Mouse (Mus musculus) embryo, embryonic 11.5 days (tissue): Measurements from ENCODE around the gene Nop56.

Source experiments
- DNase-seq: peaks from one replicate; pipeline ENCODE4 v3.0.0-alpha.2; 2012; ENCODE audit warnings: low read depth, low spot score

Nop56 gene

DNA sequence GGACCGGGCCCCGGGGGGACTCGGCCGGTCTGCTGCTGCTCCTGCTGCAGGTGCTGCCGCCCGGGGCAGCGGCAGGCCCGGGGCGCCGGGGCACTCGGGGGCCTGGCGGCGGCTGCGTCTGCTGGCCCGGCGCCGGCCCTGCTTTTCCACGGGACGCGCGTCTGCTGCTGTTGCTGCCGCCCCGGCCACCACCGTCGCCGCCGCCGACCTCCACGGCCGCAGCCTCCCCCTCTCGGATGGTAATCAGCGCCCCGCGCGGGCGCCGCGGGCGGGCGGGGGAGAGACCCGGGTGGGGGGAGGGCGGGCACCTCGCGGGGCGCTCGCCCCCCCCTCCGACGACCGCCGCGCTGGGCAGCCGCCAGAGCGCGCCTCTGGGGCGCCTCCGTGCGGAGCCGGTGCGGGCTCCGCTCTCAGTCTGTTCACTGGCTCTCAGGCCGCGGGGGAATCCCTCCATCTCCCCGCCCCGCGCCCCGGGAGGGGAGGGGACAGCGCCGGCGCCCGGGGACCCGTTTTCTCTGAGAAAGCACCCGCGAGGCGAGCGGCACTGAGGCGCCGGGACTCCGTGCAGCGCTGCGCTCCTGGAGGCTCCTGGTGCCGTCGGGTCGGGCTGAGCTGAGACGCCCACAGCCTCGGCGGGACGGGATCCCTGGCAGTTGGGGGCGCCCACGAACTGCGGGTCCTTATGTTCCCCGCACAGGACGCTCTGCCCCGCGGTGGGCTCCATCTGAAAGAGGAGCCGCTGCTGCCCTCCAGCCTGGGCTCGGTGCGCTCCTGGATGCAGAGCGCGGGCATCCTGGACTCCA lies 21.3 kb downstream of the Nop56 start:
- peak; percentile 35 for DNase-seq

GRCm38 (mm10) chr2:130296134-130296745 lies 22.0 kb downstream of the Nop56 start:
- DNase-seq, result no peak

DNA sequence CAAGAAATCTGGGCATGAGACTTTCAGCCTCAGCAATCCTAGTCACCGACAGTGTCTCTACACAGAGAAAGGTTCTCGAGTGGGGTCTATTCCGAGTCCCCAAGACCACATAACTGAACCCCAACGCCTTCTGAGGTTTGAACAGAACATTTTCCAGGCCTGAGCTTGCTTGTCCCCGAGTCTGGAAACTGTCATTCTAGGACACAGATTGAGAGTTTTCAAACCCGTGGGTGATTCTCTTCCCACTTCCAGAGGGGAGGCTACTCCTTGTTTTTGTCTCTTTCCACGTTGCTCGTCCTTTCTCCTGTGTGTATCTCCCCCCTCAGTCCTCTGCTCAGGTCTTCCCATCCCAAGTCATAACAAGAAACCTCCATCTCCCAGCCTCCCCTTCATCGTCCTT lies 23.4 kb downstream of the Nop56 start:
- DNase-seq, result no peak

DNA sequence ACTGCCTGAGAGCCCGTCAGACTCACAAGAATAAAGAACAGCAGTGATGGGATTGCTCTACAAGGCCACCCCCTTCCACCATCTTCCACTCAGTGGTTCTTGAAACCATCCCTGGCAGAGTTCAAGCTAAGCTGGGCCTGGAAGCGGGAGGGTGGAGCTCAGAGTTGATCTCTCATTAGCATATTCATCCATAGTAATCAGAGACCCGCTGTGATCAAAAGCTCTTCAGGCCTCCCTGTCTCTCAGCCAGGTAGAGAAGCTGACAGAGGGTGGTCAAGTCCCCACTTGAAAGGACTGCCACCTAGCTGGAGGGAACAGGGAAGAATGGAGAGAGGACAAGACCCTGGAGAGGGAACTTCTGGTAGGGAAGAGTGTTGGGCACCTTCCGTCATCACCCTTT lies 28.8 kb downstream of the Nop56 start:
- no peak for DNase-seq

DNA sequence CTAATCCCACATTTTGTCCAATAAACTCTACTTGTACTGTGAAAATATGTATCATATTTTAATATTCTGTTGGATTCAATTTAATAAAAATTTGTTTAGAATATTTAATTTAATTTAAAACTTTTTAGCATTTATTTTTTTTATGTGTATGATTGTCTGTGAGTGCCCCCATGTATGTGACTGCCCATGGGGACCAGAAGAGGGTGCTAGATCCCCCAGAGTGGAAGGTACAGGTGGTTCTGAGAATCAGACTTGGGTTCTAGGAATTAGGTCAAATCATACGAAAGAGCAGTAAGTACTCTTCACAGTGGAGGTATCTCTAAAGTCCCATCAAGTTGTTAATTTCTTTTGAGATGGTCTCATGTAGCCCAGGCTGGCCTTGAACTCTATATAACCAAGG lies 52.8 kb downstream of the Nop56 start:
- no peak for DNase-seq
